Mouse (Mus musculus): ENCODE data around the gene Ngfr. TPM values are rescaled to one million over a fixed set of nuclear protein-coding genes. Genes with fewer than 3 reads are reported as not detected.
A peak's percentile ranks its signal among the peaks of the same experiment; 100 is the strongest.
"Not testable (repeated sequence)": the region's sequence is repeated elsewhere in the genome, so short reads cannot be mapped to it uniquely, and the experiment has no call there.

The Ngfr gene
- polyA plus RNA-seq, 1 experiment = 2.0 TPM

DNA sequence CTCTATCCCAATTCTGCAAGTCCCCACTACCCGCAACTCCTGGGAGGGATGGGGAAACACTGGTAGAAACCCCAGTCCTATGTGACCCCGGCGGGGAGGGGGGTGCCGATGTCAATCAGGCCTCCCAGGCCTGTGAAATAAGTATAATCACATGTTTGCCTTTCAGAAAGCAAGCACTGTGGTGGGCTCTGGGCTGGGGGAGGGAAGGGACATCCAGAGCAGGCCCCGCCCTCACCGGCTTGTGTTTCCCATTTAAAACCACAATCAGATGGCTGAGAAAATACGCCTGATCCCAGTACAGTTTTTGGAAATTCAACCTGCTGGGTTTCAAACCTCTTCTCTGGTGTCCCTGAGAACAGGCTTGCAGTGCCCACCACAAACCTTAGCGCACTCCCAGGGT lies 27.2 kb upstream of the Ngfr start:
- Histone ChIP-seq H3K27ac (ENCODE audit: insufficient read depth, low read length) (no peak overlapping the region), H3K9ac (ENCODE audit: low read depth, poor library complexity, severe bottlenecking) (no peak overlapping the region), H3K27me3 (ENCODE audit: control insufficient read depth, insufficient read depth, low read length, poor library complexity, severe bottlenecking) (no peaks in the 10 kb centered on the region), H3K4me1 (ENCODE audit: control insufficient read depth, insufficient read depth, low read length) (peaks cover 11% of the 10 kb centered on the region), H3K9me3 (replicated peaks; ENCODE audit: control insufficient read depth, insufficient read depth, low read length, poor library complexity, severe bottlenecking) (no peaks in the 10 kb centered on the region), H3K4me3 (ENCODE audit: low read depth, low read length) (no peak overlapping the region), H3K36me3 (ENCODE audit: control insufficient read depth, insufficient read depth, low read length, poor library complexity, severe bottlenecking) (no peaks in the 10 kb centered on the region)
- TF ChIP-seq CTCF (IDR thresholded peaks at IDR 0.05; ENCODE audit: low read depth, low read length) (no peak), POLR2A (IDR thresholded peaks at IDR 0.05; ENCODE audit: insufficient read depth, low read length) (no peak), EP300 (IDR thresholded peaks at IDR 0.05; ENCODE audit: insufficient read depth, low read depth, low read length) (no peak)

DNA sequence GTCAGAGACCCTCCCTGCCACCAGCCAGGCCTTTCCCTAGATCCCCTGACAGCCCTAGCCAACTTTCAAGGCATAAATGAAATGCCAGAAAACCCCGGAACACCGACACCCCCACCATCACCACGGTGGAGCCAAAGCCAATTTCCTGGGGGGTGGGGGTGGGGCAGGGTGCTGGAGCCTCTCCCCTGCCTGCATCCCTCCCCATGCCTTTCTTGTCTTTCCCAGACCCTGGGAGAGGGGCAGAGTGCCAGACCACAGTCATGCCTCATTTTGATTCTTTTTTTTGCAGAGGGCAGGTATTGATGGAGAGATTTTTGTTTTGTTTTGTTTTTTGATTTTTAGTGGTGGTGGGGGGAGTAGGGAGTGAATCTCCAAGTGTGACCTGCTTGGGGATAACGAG lies 23.7 kb upstream of the Ngfr start:
- H3K4me1 ChIP-seq (ENCODE audit: control insufficient read depth, insufficient read depth, low read length) = no peaks in the 10 kb centered on the region

DNA sequence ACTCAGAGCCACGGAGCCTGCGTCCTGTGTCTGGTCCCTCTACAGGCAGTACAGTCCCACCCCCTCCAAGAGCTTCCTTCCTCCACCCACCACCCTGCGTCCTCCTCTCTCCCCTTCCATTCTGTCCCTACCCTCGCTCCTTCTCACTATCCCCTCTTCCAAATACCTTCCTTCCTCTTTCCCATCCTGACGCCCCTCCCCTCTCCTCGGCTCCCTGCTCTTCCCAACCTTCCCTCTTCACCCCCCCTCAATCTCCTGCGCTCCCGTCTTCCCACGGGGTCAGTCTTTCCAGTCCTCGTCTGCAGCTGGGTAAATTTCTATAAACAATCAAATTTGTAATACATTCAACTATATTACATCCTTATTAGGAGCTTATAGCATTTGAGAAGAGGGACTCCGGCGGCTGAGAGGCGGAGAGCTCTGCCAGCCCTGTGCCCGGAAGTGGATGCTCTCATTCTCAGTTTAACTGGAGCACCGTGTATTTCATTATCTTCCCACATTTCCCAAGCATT lies 22.9 kb upstream of the Ngfr start:
- Histone ChIP-seq H3K27me3 (ENCODE audit: control insufficient read depth, insufficient read depth, low read length, poor library complexity, severe bottlenecking) (no peaks in the 10 kb centered on the region), H3K9ac (ENCODE audit: low read depth, poor library complexity, severe bottlenecking) (0 out of 2 replicates have a peak overlapping the region, but pooled peaks have one; percentile 17), H3K4me1 (ENCODE audit: control insufficient read depth, insufficient read depth, low read length) (no peaks in the 10 kb centered on the region), H3K4me3 (ENCODE audit: low read depth, low read length) (peak overlapping the region; percentile 8; the same call in 1 of the 2 replicates), H3K9me3 (replicated peaks; ENCODE audit: control insufficient read depth, insufficient read depth, low read length, poor library complexity, severe bottlenecking) (peaks cover 4% of the 10 kb centered on the region; the same call in 1 of the 2 replicates), H3K36me3 (ENCODE audit: control insufficient read depth, insufficient read depth, low read length, poor library complexity, severe bottlenecking) (no peaks in the 10 kb centered on the region), H3K27ac (ENCODE audit: insufficient read depth, low read length) (no peak overlapping the region)
- TF ChIP-seq CTCF (IDR thresholded peaks at IDR 0.05; ENCODE audit: low read depth, low read length) = no peak
- no peak for TF ChIP-seq EP300 (IDR thresholded peaks at IDR 0.05; ENCODE audit: insufficient read depth, low read depth, low read length)
- no peak for TF ChIP-seq POLR2A (IDR thresholded peaks at IDR 0.05; ENCODE audit: insufficient read depth, low read length)

More for the DNA sequence above, 23.7 kb upstream of the Ngfr start:
- no peak overlapping the region for H3K9ac ChIP-seq (ENCODE audit: low read depth, poor library complexity, severe bottlenecking)
- no peak overlapping the region for H3K27ac ChIP-seq (ENCODE audit: insufficient read depth, low read length)
- no peak overlapping the region for H3K4me3 ChIP-seq (ENCODE audit: low read depth, low read length)
- no peak for TF ChIP-seq CTCF (IDR thresholded peaks at IDR 0.05; ENCODE audit: low read depth, low read length)
- TF ChIP-seq POLR2A (IDR thresholded peaks at IDR 0.05; ENCODE audit: insufficient read depth, low read length) = no peak
- no peak for TF ChIP-seq EP300 (IDR thresholded peaks at IDR 0.05; ENCODE audit: insufficient read depth, low read depth, low read length)
- no peaks in the 10 kb centered on the region for H3K36me3 ChIP-seq (ENCODE audit: control insufficient read depth, insufficient read depth, low read length, poor library complexity, severe bottlenecking)
- no peaks in the 10 kb centered on the region for H3K27me3 ChIP-seq (ENCODE audit: control insufficient read depth, insufficient read depth, low read length, poor library complexity, severe bottlenecking)
- H3K9me3 ChIP-seq (replicated peaks; ENCODE audit: control insufficient read depth, insufficient read depth, low read length, poor library complexity, severe bottlenecking) = peaks cover 4% of the 10 kb centered on the region; the same call in 1 of the 2 replicates

DNA sequence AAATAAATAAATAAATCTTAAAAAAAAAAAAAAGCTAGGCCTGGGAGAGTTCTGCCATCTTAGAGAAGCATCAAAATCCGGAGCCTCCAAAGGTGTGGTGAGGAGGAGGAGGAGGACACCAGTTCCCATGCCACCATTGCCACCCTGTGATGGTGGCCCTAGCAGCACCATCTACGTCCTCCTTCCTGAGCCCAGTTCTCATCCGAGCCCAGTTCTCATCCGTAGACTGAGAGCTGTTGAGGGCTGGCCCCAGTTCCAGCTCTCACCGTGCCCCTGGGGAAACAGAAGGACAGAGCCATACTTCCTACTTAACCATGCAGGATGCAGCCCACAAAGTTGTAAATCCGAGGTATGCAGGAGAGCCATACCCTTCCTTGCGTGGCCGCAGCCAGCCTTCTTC lies 22.4 kb upstream of the Ngfr start:
- 0 out of 2 replicates have a peak overlapping the region, but pooled peaks have one; percentile 17 for H3K9ac ChIP-seq (ENCODE audit: low read depth, poor library complexity, severe bottlenecking)
- 0 out of 2 replicates have a peak overlapping the region, but pooled peaks have one; percentile 8 for H3K4me3 ChIP-seq (ENCODE audit: low read depth, low read length)
- H3K27ac ChIP-seq (ENCODE audit: insufficient read depth, low read length) = no peak overlapping the region
- peaks cover 4% of the 10 kb centered on the region; the same call in 1 of the 2 replicates for H3K9me3 ChIP-seq (replicated peaks; ENCODE audit: control insufficient read depth, insufficient read depth, low read length, poor library complexity, severe bottlenecking)
- H3K36me3 ChIP-seq (ENCODE audit: control insufficient read depth, insufficient read depth, low read length, poor library complexity, severe bottlenecking) = no peaks in the 10 kb centered on the region
- no peaks in the 10 kb centered on the region for H3K27me3 ChIP-seq (ENCODE audit: control insufficient read depth, insufficient read depth, low read length, poor library complexity, severe bottlenecking)
- H3K4me1 ChIP-seq (ENCODE audit: control insufficient read depth, insufficient read depth, low read length) = no peaks in the 10 kb centered on the region
- no peak for TF ChIP-seq POLR2A (IDR thresholded peaks at IDR 0.05; ENCODE audit: insufficient read depth, low read length)
- no peak for TF ChIP-seq EP300 (IDR thresholded peaks at IDR 0.05; ENCODE audit: insufficient read depth, low read depth, low read length)
- no peak for TF ChIP-seq CTCF (IDR thresholded peaks at IDR 0.05; ENCODE audit: low read depth, low read length)

DNA sequence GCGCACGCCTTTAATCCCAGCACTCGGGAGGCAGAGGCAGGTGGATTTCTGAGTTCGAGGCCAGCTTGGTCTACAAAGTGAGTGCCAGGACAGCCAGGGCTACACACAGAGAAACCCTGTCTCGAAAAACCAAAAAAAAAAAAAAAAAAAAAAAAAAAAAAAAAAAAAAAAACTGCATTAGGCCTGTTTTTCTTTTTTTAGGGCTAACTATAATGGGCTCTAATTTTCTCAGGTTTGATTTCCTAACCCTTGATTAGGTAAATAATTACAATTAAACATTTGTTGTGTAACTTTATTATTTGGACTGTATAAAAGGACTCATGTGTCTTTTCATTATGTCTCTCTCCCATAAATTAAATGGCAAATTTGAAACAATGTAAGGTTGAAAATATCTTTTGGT lies 19.8 kb upstream of the Ngfr start:
- not testable (repeated sequence) for H3K4me3 ChIP-seq (ENCODE audit: low read depth, low read length); H3K4me1 ChIP-seq (ENCODE audit: control insufficient read depth, insufficient read depth, low read length)

DNA sequence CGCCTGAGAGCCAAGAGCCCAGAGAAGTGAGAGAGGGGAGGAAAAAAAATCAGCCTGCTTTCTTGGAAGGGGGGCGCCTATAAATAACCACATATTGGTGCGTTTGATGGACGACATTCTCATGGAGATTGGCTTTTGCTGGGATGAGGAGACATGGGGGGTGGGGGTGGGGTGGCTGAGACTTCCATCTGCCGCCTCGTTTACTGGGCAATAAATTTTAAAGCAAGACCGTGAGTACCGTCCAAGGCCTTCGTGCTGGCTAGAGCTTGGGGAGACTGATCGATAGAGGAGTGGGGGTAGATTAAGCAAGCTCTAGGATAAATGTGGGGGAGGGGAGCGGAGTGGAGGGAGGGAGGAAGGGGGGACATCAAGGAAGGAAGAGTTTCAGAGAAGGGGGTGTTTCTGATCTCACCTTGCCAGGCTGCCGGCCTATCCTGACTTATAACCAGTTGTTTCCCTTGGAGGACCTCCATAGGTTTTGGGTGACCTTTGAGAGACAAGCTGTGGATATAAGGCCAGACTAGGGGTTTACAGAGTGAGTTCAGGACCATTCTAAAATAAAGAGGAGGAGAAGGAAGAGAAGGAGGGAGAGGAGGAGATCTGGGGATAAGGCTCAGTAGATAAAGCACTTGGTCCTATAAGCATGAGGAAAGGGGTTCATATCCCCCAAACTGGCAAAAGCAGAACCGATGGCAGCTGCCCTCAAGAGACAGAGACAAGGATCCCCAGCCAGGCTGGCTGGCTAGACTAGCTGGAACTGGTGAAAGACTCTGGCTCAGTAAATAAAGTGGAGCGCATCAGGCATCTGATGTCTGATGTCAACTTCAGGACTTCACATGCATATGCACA lies 10.9 kb upstream of the Ngfr start:
- H3K4me1 ChIP-seq (ENCODE audit: control insufficient read depth, insufficient read depth, low read length) = peaks cover 11% of the 10 kb centered on the region
- peaks cover 5% of the 10 kb centered on the region for H3K9me3 ChIP-seq (replicated peaks; ENCODE audit: control insufficient read depth, insufficient read depth, low read length, poor library complexity, severe bottlenecking)
- H3K9ac ChIP-seq (ENCODE audit: low read depth, poor library complexity, severe bottlenecking) = no peak overlapping the region; the same call in 1 of the 2 replicates
- H3K36me3 ChIP-seq (ENCODE audit: control insufficient read depth, insufficient read depth, low read length, poor library complexity, severe bottlenecking) = no peaks in the 10 kb centered on the region
- H3K4me3 ChIP-seq (ENCODE audit: low read depth, low read length) = no peak overlapping the region
- no peak overlapping the region for H3K27ac ChIP-seq (ENCODE audit: insufficient read depth, low read length)
- H3K27me3 ChIP-seq (ENCODE audit: control insufficient read depth, insufficient read depth, low read length, poor library complexity, severe bottlenecking) = no peaks in the 10 kb centered on the region
- TF ChIP-seq EP300 (IDR thresholded peaks at IDR 0.05; ENCODE audit: insufficient read depth, low read depth, low read length) (no peak), CTCF (IDR thresholded peaks at IDR 0.05; ENCODE audit: low read depth, low read length) (no peak), POLR2A (IDR thresholded peaks at IDR 0.05; ENCODE audit: insufficient read depth, low read length) (no peak)

More for the DNA sequence above, 19.8 kb upstream of the Ngfr start:
- H3K36me3 ChIP-seq (ENCODE audit: control insufficient read depth, insufficient read depth, low read length, poor library complexity, severe bottlenecking); H3K27ac ChIP-seq (ENCODE audit: insufficient read depth, low read length); H3K27me3 ChIP-seq (ENCODE audit: control insufficient read depth, insufficient read depth, low read length, poor library complexity, severe bottlenecking); H3K9me3 ChIP-seq (replicated peaks; ENCODE audit: control insufficient read depth, insufficient read depth, low read length, poor library complexity, severe bottlenecking); H3K9ac ChIP-seq (ENCODE audit: low read depth, poor library complexity, severe bottlenecking): not testable (repeated sequence)

Data from ES-Bruce4 (cell line).